Mouse (Mus musculus): ENCODE measurements around the gene Pde4c. TPM values are rescaled to one million over a fixed set of nuclear protein-coding genes. Genes with fewer than 3 reads are reported as not detected.

Gene Pde4c
- polyA plus RNA-seq, 1 experiment: 0.10 TPM

DNA sequence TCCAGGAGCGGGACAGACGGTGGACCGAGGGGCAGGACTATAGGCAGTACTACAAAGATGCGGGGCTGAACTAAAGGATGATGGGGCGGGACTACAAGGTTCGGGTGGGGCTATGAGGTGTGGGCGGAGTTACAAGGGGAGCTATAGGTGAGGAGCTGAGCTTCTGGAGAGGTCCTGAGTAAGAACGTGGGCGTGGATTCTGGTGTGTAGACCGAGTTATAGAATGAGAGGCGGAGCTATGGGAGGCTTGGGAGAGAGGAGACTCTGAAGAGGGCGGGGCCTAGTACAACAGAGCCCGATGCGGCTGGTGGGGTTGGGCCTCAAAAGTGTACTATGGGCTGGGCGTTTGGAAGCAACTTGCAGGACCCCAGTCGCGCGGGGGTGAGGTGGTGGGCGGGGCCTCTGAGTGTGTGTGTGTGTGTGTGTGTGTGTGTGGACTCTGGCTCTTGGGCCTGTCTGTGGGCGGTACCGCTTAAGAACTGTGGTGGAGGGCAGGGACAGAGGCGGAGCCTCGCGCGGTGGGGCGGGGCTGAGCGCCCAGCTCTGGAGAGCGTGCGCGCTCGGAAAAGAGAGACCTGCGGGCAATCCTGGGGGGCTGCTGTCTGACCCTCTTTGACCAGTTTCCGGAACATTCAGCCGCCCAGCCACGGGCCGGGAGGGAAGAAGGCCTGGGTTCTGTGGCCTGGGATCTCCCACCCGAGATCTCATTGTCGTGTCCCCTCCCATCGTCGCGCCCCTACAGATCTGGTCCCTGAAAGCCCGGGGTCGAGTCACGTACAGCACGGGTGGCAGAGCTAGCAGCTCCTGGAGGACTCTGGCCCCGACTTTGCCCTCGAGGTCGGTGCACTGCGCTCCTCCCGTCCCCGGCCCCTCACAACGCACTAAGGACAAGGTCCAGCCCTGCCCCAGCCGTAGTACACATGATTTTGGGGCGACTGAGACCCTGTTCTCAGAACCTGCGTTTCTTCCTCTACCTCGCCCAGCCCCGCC is 73.9 kb downstream of the Pde4c start:
- peak overlapping the region; percentile 41 for H3K4me3 ChIP-seq
- TF ChIP-seq TCF12 (IDR thresholded peaks at IDR 0.05; ENCODE audit: insufficient read depth, poor library complexity, severe bottlenecking) (no peak), REST (IDR thresholded peaks at IDR 0.05; ENCODE audit: insufficient read depth, insufficient read length) (no peak), USF1 (IDR thresholded peaks at IDR 0.05; ENCODE audit: low read depth) (no peak), MYOD1 (IDR thresholded peaks at IDR 0.05; ENCODE audit: control insufficient read depth in 1 of 3, insufficient read length in 2 of 3, low read depth in 2 of 3) (peak in 1 of 3 experiments; percentile 23), SRF (IDR thresholded peaks at IDR 0.05; ENCODE audit: control insufficient read depth, insufficient read length, low read depth) (no peak), MYOG (IDR thresholded peaks at IDR 0.05; ENCODE audit: control insufficient read depth in 1 of 3, insufficient read depth in 1 of 3, insufficient read length in 2 of 3, low read depth in 2 of 3) (peak in 1 of 3 experiments; percentile 24)
- H3K79me2 ChIP-seq (ENCODE audit: control insufficient read depth, insufficient read depth): no peaks in the 10 kb centered on the region
- no peaks in the 10 kb centered on the region for H3K27me3 ChIP-seq (ENCODE audit: control insufficient read depth, insufficient read depth, insufficient read length)
- no peaks in the 10 kb centered on the region for H3K36me3 ChIP-seq (ENCODE audit: control insufficient read depth, insufficient read depth)
- peak overlapping the region; percentile 14 for H3ac ChIP-seq (ENCODE audit: control insufficient read depth, insufficient read length)
- peak overlapping the region; percentile 86 for H3K4me2 ChIP-seq (ENCODE audit: low read depth)

DNA sequence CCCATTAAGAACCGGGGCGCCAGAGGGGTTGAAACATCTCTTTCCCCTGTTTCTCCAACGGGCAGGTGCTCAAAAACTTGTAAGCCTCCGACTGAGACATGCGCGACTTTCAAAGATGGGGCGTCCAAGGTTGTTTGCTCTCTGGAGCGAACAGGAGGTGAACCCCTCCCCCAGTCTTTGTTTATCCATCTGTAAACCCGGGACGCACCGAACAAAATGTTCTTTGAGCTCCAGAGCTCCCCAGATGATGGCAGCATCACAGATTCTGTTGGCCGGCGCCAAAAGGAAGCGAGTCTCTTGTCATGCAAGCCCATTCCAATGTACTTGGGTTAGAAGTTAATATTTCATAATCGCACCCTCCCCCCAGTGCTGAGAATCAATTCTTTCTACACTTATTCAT is 74.8 kb downstream of the Pde4c start:
- Histone ChIP-seq H3ac (ENCODE audit: control insufficient read depth, insufficient read length) (no peak overlapping the region), H3K36me3 (ENCODE audit: control insufficient read depth, insufficient read depth) (no peaks in the 10 kb centered on the region), H3K27me3 (ENCODE audit: control insufficient read depth, insufficient read depth, insufficient read length) (no peaks in the 10 kb centered on the region), H3K4me2 (ENCODE audit: low read depth) (peak overlapping the region; percentile 86), H3K4me3 (peak overlapping the region; percentile 41), H3K79me2 (ENCODE audit: control insufficient read depth, insufficient read depth) (no peaks in the 10 kb centered on the region)
- TF ChIP-seq TCF12 (IDR thresholded peaks at IDR 0.05; ENCODE audit: insufficient read depth, poor library complexity, severe bottlenecking) (no peak), TCF3 (IDR thresholded peaks at IDR 0.05; ENCODE audit: insufficient read length, low read depth) (no peak), REST (IDR thresholded peaks at IDR 0.05; ENCODE audit: insufficient read depth, insufficient read length) (no peak), USF1 (IDR thresholded peaks at IDR 0.05; ENCODE audit: low read depth) (no peak), E2F4 (IDR thresholded peaks at IDR 0.05; ENCODE audit: insufficient read depth) (no peak), POLR2A (IDR thresholded peaks at IDR 0.05; ENCODE audit: insufficient read length, low read depth) (no peak), MAX (IDR thresholded peaks at IDR 0.05; ENCODE audit: low read depth) (no peak)

DNA sequence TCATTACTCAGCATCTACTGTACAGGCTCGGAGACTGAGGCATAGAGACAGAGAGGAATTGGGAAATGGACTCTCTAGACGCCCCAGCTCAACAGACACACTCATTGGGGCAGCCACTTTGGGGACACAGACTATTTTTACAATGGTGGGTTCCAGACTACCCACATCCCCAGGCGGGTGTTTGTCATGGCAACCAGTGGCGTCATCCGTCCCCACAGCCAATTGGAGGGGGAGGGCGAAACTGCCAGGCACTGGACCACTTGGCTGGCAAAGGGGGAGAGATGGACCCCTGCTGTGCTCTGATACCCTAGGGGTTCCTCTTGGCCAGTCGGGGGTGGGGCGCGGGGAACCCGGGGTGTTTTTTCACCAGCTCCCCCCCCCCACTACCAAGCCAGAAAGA is 77.1 kb downstream of the Pde4c start:
- Histone ChIP-seq H3K4me2 (ENCODE audit: low read depth) (peak overlapping the region; percentile 50), H3K4me3 (no peak overlapping the region), H3K79me2 (ENCODE audit: control insufficient read depth, insufficient read depth) (no peaks in the 10 kb centered on the region), H3ac (ENCODE audit: control insufficient read depth, insufficient read length) (no peak overlapping the region), H3K27me3 (ENCODE audit: control insufficient read depth, insufficient read depth, insufficient read length) (no peaks in the 10 kb centered on the region), H3K36me3 (ENCODE audit: control insufficient read depth, insufficient read depth) (no peaks in the 10 kb centered on the region)
- no peak for TF ChIP-seq TCF3 (IDR thresholded peaks at IDR 0.05; ENCODE audit: insufficient read length, low read depth)
- no peak for TF ChIP-seq USF1 (IDR thresholded peaks at IDR 0.05; ENCODE audit: low read depth)
- no peak for TF ChIP-seq SRF (IDR thresholded peaks at IDR 0.05; ENCODE audit: control insufficient read depth, insufficient read length, low read depth)
- no peak for TF ChIP-seq TCF12 (IDR thresholded peaks at IDR 0.05; ENCODE audit: insufficient read depth, poor library complexity, severe bottlenecking)
- no peak for TF ChIP-seq REST (IDR thresholded peaks at IDR 0.05; ENCODE audit: insufficient read depth, insufficient read length)
- TF ChIP-seq POLR2A (IDR thresholded peaks at IDR 0.05; ENCODE audit: insufficient read length, low read depth): no peak
- TF ChIP-seq MYOG (IDR thresholded peaks at IDR 0.05; ENCODE audit: control insufficient read depth in 1 of 3, insufficient read depth in 1 of 3, insufficient read length in 2 of 3, low read depth in 2 of 3): no peak
- TF ChIP-seq MAX (IDR thresholded peaks at IDR 0.05; ENCODE audit: low read depth): no peak
- TF ChIP-seq E2F4 (IDR thresholded peaks at IDR 0.05; ENCODE audit: insufficient read depth): no peak

Other genes starting within 250 kb of the Pde4c start
- gene Klhl26, start 246.8 kb upstream of the Pde4c start, polyA plus RNA-seq (2012; fragmentation: generic; extraction: Trizol): 32.5 TPM
- gene Tmem59l, start 236.4 kb upstream of the Pde4c start, polyA plus RNA-seq (2012; fragmentation: generic; extraction: Trizol): 0.04 TPM
- 99.1 TPM for gene Crlf1, start 230.6 kb upstream of the Pde4c start, polyA plus RNA-seq (2012; fragmentation: generic; extraction: Trizol)
- 259 TPM for gene Rex1bd, start 217.0 kb upstream of the Pde4c start, polyA plus RNA-seq (2012; fragmentation: generic; extraction: Trizol)
- gene Uba52, start 212.9 kb upstream of the Pde4c start, polyA plus RNA-seq (2012; fragmentation: generic; extraction: Trizol): 2,253 TPM
- 329 TPM for gene Fkbp8, start 196.0 kb upstream of the Pde4c start, polyA plus RNA-seq (2012; fragmentation: generic; extraction: Trizol)
- 73.8 TPM for gene Kxd1, start 195.8 kb upstream of the Pde4c start, polyA plus RNA-seq (2012; fragmentation: generic; extraction: Trizol)
- 12.7 TPM for gene Ell, start 184.3 kb upstream of the Pde4c start, polyA plus RNA-seq (2012; fragmentation: generic; extraction: Trizol)
- 40.4 TPM for gene Isyna1, start 129.3 kb upstream of the Pde4c start, polyA plus RNA-seq (2012; fragmentation: generic; extraction: Trizol)
- 133 TPM for gene Ssbp4, start 114.8 kb upstream of the Pde4c start, polyA plus RNA-seq (2012; fragmentation: generic; extraction: Trizol)
- gene Lrrc25, start 107.6 kb upstream of the Pde4c start, polyA plus RNA-seq (2012; fragmentation: generic; extraction: Trizol): not detected
- 54.1 TPM for gene Gdf15, start 91.3 kb upstream of the Pde4c start, polyA plus RNA-seq (2012; fragmentation: generic; extraction: Trizol)
- 38.5 TPM for gene Pgpep1, start 63.3 kb upstream of the Pde4c start, polyA plus RNA-seq (2012; fragmentation: generic; extraction: Trizol)
- gene Lsm4, start 50.5 kb upstream of the Pde4c start, polyA plus RNA-seq (2012; fragmentation: generic; extraction: Trizol): 178 TPM
- 246 TPM for gene Jund, start 24.8 kb upstream of the Pde4c start, polyA plus RNA-seq (2012; fragmentation: generic; extraction: Trizol)
- gene Iqcn, start 20.3 kb upstream of the Pde4c start, polyA plus RNA-seq (2012; fragmentation: generic; extraction: Trizol): 0.02 TPM
- 0.23 TPM for gene Gm3336, start 5.2 kb upstream of the Pde4c start, polyA plus RNA-seq (2012; fragmentation: generic; extraction: Trizol)
- gene Rab3a, start 31.0 kb downstream of the Pde4c start, polyA plus RNA-seq (2012; fragmentation: generic; extraction: Trizol): 34.9 TPM
- gene Mpv17l2, start 37.2 kb downstream of the Pde4c start, polyA plus RNA-seq (2012; fragmentation: generic; extraction: Trizol): 73.0 TPM
- 130 TPM for gene Pik3r2, start 53.0 kb downstream of the Pde4c start, polyA plus RNA-seq (2012; fragmentation: generic; extraction: Trizol)
- gene Mast3, start 81.3 kb downstream of the Pde4c start, polyA plus RNA-seq (2012; fragmentation: generic; extraction: Trizol): 31.7 TPM
- gene Il12rb1, start 84.7 kb downstream of the Pde4c start, polyA plus RNA-seq (2012; fragmentation: generic; extraction: Trizol): 6.5 TPM
- 5.8 TPM for gene Arrdc2, start 116.0 kb downstream of the Pde4c start, polyA plus RNA-seq (2012; fragmentation: generic; extraction: Trizol)
- gene Kcnn1, start 139.5 kb downstream of the Pde4c start, polyA plus RNA-seq (2012; fragmentation: generic; extraction: Trizol): 11.9 TPM
- gene Ccdc124, start 150.2 kb downstream of the Pde4c start, polyA plus RNA-seq (2012; fragmentation: generic; extraction: Trizol): 141 TPM
- 3.0 TPM for gene Slc5a5, start 169.0 kb downstream of the Pde4c start, polyA plus RNA-seq (2012; fragmentation: generic; extraction: Trizol)
- 5,695 TPM for gene Rpl18a, start 173.7 kb downstream of the Pde4c start, polyA plus RNA-seq (2012; fragmentation: generic; extraction: Trizol)
- gene Map1s, start 182.2 kb downstream of the Pde4c start, polyA plus RNA-seq (2012; fragmentation: generic; extraction: Trizol): 62.0 TPM

All from myocyte (in vitro differentiated cells).